Mouse (Mus musculus) lung, postnatal 0 days (tissue): ENCODE results near the gene Fry.

Source experiments
- CTCF ChIP-seq: IDR thresholded peaks from 2 replicates; pipeline ENCODE4 v1.5.1; 2016; ENCODE audit warnings: antibody characterized with exemption, mild to moderate bottlenecking
- EP300 ChIP-seq: IDR thresholded peaks from 2 replicates; pipeline ENCODE4 v1.6.1; 2016; ENCODE audit warnings: antibody characterized with exemption, mild to moderate bottlenecking, control low read depth

DNA sequence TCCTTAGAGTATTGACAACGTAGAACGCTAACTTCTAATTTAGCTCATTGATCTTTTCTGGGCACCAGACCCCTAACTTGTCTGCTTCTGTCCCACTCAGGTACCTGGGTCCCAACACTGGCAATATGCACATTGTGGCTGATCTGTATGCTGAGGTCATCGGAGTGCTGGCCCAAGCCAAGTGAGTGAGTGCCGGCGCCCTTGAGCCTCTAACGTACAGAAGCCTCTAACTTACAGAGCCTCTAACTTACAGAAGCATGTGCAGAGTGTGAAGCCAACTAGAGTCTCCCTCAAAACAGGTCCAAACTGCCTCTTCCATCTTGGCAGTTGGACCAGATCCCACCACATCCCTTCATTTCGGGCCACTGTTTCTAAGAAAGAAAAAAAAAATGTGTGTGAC lies 227.5 kb downstream of the Fry start:
- TF ChIP-seq CTCF: no peak
- no peak for TF ChIP-seq EP300
